Mouse (Mus musculus): ENCODE data around the gene Smad3. TPM values are rescaled to one million over a fixed set of nuclear protein-coding genes. Genes with fewer than 3 reads are reported as not detected.

The Smad3 gene
- polyA plus RNA-seq, 1 experiment from 2014 or later = 24.5 TPM

DNA sequence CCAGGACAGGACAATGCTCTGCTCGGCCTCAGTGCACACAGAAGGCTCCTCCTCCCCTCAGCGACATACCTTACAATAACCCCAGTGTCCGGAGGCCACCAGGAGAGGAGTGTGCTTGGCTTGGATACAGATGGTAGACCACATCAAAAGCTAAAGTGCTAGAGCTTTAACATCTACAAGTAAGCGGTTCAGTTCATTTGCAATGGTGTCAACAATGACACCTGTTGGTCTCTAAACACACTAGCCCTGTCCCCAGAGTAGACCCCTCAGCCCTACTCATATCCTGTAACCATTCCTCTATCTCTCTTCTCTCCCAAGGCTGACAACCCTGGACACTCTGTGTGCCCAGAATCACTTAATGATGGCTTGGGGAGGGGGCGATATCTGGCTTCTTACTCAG, 33.0 kb downstream of the Smad3 start:
- ATAC-seq (ENCODE audit: low FRiP score, low read depth) = no peak

DNA sequence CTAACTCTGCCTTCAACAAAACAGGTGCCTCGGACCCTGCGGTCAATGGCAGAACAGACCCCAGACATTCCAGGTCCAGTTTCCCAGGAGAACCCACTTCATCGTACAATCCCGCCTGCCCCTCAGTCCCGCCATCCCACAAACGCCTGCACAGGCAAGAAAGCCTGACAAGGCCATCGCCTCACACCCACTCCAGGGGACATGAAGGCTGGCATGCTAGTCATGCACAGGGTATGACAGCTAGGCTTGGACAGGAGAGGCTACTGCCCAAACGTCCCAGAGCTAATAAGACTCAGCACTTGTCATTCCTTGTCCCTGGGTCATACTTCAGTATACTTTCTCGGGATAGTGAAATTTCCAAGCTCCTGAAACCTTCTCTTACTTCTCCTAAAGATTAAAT, 34.9 kb downstream of the Smad3 start:
- H3K4me2 ChIP-seq (replicated peaks) = no peak overlapping the region
- no peaks in the 10 kb centered on the region for H3K9me3 ChIP-seq
- H3K36me3 ChIP-seq = no peaks in the 10 kb centered on the region
- ATAC-seq (ENCODE audit: low FRiP score, low read depth) = no peak
- H3K27ac ChIP-seq = no peak overlapping the region
- no peaks in the 10 kb centered on the region for H3K27me3 ChIP-seq (replicated peaks)
- 75% methylated on average over 9 of the region's 9 CpGs for WGBS
- no peak overlapping the region for H3K9ac ChIP-seq
- no peak overlapping the region for H3K4me3 ChIP-seq
- peaks cover 10% of the 10 kb centered on the region; the same call in 1 of the 2 replicates for H3K4me1 ChIP-seq

More for the DNA sequence above, 33.0 kb downstream of the Smad3 start:
- WGBS = 78% methylated on average over 5 of the region's 5 CpGs
- Histone ChIP-seq H3K4me1 (peaks cover 6% of the 10 kb centered on the region; the same call in 1 of the 2 replicates), H3K9ac (no peak overlapping the region), H3K9me3 (no peaks in the 10 kb centered on the region), H3K27me3 (replicated peaks) (no peaks in the 10 kb centered on the region), H3K27ac (no peak overlapping the region), H3K4me3 (no peak overlapping the region), H3K4me2 (replicated peaks) (no peak overlapping the region), H3K36me3 (no peaks in the 10 kb centered on the region)

DNA sequence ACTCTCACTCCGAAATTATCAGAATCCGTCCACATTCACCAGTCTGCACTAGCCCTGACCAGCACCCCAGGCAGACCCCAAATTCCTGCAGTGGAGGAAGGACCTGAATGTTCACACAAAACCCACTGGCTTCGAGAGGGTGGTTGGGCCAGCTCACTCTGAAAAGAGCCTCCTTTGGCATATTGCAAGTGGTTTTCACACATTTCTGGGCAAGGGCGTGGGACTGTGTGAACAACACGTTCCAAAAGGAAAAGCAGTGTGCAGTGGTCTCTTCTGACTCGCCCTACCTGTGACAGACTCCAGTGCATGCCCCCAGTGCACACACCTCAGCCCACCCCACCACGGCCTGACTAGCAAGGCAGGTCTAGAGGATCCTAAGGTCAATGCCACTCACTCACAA, 35.4 kb downstream of the Smad3 start:
- H3K27ac ChIP-seq = no peak overlapping the region
- H3K36me3 ChIP-seq = no peaks in the 10 kb centered on the region
- no peaks in the 10 kb centered on the region for H3K9me3 ChIP-seq
- no peak overlapping the region for H3K9ac ChIP-seq
- 93% methylated on average over 7 of the region's 7 CpGs for WGBS
- no peaks in the 10 kb centered on the region for H3K27me3 ChIP-seq (replicated peaks)
- no peak overlapping the region for H3K4me2 ChIP-seq (replicated peaks)
- no peak overlapping the region for H3K4me3 ChIP-seq
- H3K4me1 ChIP-seq = peaks cover 10% of the 10 kb centered on the region; the same call in 1 of the 2 replicates
- ATAC-seq (ENCODE audit: low FRiP score, low read depth) = no peak

- H3K27me3 ChIP-seq (replicated peaks) = no peaks in the 10 kb centered on the region
- no peak overlapping the region for H3K4me2 ChIP-seq (replicated peaks)
- WGBS = 91% methylated on average over 9 of the region's 9 CpGs
- H3K27ac ChIP-seq = no peak overlapping the region
- no peak overlapping the region for H3K4me3 ChIP-seq
- no peaks in the 10 kb centered on the region for H3K9me3 ChIP-seq
- peaks cover 16% of the 10 kb centered on the region for H3K4me1 ChIP-seq
- H3K9ac ChIP-seq = no peak overlapping the region
- no peaks in the 10 kb centered on the region for H3K36me3 ChIP-seq
- ATAC-seq (ENCODE audit: low FRiP score, low read depth) = no peak
Measured at GRCm38 (mm10) chr9:63721573-63722275, 36.1 kb downstream of the Smad3 start.

DNA sequence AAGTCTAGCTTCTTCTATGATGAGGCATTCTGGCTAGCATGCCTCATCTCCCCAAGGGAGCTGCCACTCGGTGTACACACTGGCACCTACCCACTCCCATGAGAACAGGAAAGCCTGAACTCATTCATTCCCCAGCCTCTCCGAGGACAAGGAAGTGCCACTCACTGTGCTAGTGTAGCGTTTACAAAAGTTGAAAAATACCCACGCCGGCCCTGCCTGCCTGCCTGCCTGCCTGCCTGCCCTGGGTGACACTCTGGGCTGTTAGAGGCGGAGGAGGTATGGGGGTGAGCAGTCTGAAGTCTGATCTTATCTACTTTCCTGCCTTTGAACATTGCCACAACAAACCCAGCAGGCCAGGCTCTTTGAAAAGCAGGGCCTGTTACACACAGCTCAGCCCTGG, 37.1 kb downstream of the Smad3 start:
- Histone ChIP-seq H3K9ac (no peak overlapping the region), H3K27me3 (replicated peaks) (no peaks in the 10 kb centered on the region), H3K4me1 (peaks cover 21% of the 10 kb centered on the region), H3K4me3 (no peak overlapping the region), H3K36me3 (no peaks in the 10 kb centered on the region), H3K27ac (no peak overlapping the region), H3K4me2 (replicated peaks) (no peak overlapping the region), H3K9me3 (no peaks in the 10 kb centered on the region)
- no peak for ATAC-seq (ENCODE audit: low FRiP score, low read depth)
- 84% methylated on average over 6 of the region's 6 CpGs for WGBS

DNA sequence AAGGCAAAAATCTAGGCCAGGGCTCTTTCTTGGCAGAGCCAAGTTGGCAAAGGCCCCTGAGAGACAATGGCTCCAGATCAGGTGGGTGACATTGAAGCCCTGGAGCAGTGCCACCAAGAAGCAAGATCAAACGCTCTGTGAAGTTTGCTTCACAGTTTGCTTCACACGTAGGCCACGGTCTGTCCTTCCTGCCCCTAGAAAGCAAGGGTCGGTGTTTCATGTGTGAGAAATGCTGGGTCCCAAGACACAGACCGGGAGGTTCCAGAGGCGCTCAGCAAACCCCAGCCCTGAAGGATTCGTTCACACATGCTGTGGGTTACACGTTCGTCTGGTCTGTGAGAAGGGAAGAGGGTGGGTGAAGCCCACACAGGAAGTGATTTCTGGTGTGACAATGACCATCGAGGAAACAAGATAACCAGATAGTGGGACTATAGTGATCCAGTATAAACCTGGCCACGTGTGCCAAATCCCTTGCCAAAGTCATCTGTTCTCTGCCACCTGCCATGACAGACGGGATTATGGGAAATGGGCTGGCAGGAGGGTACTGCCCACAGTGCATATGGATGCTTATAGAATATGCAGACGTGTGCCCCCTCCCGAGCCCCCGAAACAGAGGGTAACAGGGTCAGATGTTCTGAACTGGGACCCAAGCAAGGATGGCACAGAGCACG, 37.9 kb downstream of the Smad3 start:
- ATAC-seq (ENCODE audit: low FRiP score, low read depth) = no peak
- peaks cover 25% of the 10 kb centered on the region for H3K4me1 ChIP-seq

GRCm38 (mm10) chr9:63718735-63719358, 38.9 kb downstream of the Smad3 start:
- 57% methylated on average over 9 of the region's 9 CpGs for WGBS
- H3K27me3 ChIP-seq (replicated peaks) = no peaks in the 10 kb centered on the region

More for the DNA sequence above, 37.9 kb downstream of the Smad3 start:
- Histone ChIP-seq H3K4me3 (no peak overlapping the region), H3K36me3 (no peaks in the 10 kb centered on the region), H3K27me3 (replicated peaks) (no peaks in the 10 kb centered on the region), H3K9ac (no peak overlapping the region), H3K9me3 (no peaks in the 10 kb centered on the region), H3K4me2 (replicated peaks) (no peak overlapping the region), H3K27ac (no peak overlapping the region)
- 82% methylated on average over 16 of the region's 16 CpGs for WGBS

GRCm38 (mm10) chr9:63718170-63718569, 39.6 kb downstream of the Smad3 start:
- Histone ChIP-seq H3K4me1 (peaks cover 29% of the 10 kb centered on the region), H3K4me2 (replicated peaks) (no peak overlapping the region), H3K4me3 (no peak overlapping the region), H3K36me3 (no peaks in the 10 kb centered on the region), H3K9ac (no peak overlapping the region), H3K9me3 (no peaks in the 10 kb centered on the region), H3K27me3 (replicated peaks) (no peaks in the 10 kb centered on the region), H3K27ac (no peak overlapping the region)
- ATAC-seq (ENCODE audit: low FRiP score, low read depth) = no peak
- WGBS = 87% methylated on average over 4 of the region's 4 CpGs

More at GRCm38 (mm10) chr9:63718735-63719358, 38.9 kb downstream of the Smad3 start:
- Histone ChIP-seq H3K9ac (no peak overlapping the region), H3K4me3 (no peak overlapping the region), H3K4me2 (replicated peaks) (no peak overlapping the region), H3K27ac (no peak overlapping the region), H3K9me3 (no peaks in the 10 kb centered on the region), H3K36me3 (no peaks in the 10 kb centered on the region), H3K4me1 (peaks cover 25% of the 10 kb centered on the region)
- no peak for ATAC-seq (ENCODE audit: low FRiP score, low read depth)

DNA sequence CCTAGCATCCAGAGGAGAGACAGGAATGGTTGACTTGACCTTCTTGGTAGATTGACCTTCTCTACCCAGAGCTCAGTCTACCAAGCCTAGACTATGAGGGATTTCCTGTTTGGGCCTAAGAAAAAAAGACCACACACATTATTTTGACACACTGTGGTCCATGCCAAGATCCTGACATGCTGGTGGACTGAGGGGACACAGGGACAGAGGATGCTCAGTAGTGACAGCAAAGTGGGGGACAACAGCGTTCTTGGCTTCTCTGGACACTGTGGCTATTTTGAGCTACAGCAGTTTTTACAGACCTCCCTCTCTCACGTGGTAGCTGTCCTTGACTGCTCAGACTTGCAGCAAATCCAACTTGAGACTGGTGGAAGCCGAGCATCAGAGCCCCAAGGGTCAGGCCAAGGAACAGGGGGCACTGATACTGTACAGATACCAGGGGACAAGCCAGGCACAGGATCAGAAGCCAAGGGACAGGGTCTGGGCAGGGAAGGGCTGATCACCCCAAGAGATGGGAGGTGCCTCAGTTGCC, 40.3 kb downstream of the Smad3 start:
- Histone ChIP-seq H3K27ac (no peak overlapping the region), H3K4me1 (peaks cover 35% of the 10 kb centered on the region), H3K9ac (no peak overlapping the region), H3K36me3 (no peaks in the 10 kb centered on the region), H3K4me3 (no peak overlapping the region), H3K27me3 (replicated peaks) (no peaks in the 10 kb centered on the region), H3K4me2 (replicated peaks) (no peak overlapping the region), H3K9me3 (no peaks in the 10 kb centered on the region)
- WGBS = 88% methylated on average over 3 of the region's 3 CpGs
- ATAC-seq (ENCODE audit: low FRiP score, low read depth) = no peak

DNA sequence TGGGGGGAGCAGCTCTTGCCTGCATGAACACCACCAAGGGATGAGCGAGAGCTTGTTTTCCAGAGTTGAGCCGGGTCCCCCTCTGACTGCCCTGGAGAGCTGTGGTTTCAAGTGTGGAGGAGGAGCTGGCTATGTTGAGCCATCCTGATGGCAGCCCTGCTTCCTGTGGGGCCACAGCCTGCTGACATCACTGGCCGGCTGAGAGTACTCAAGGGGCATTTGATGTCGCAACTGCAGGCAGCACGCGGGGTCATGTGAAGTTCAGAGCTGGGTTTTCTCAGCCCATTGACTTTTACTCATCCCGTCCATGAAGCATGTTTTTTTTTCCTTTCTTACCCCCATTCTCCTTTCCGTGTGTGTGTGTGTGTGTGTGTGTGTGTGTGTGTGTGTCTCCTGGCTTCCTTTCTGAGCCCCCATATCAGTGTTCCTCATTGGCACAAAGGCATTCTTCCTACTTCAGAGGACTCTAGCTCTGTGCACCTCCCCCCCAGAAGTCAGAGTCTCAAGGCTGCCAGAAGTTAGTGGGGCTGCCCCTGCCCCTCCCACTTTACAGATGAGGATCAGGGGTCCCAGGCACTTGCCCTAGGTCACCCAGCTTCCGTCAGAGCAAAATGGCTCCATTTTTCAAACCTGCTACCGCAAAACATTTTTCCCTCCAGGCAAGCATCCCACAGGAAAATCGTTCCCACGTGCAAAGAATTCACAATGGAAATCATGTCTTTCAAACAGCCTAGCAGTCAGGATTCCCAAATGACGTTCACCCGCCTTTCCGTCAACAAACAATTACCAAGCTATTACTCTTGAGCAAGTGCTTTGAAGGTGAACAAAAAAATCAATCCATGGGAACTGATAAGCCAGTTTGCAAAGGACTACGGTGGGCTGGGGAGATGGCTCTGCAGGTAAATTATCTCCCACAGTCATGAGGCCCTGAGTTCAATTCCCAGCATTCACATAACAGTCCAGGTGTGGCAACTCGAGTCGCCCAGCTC, 41.4 kb downstream of the Smad3 start:
- WGBS = 13% methylated on average over 18 of the region's 18 CpGs
- no peak overlapping the region; the same call in 1 of the 2 replicates for H3K9ac ChIP-seq
- H3K4me2 ChIP-seq (replicated peaks) = peak overlapping the region; percentile 36
- H3K4me1 ChIP-seq = peaks cover 35% of the 10 kb centered on the region
- no peak overlapping the region for H3K4me3 ChIP-seq
- H3K27me3 ChIP-seq (replicated peaks) = no peaks in the 10 kb centered on the region
- 0 out of 2 replicates have a peak overlapping the region, but pooled peaks have one; percentile 4 for H3K27ac ChIP-seq
- no peaks in the 10 kb centered on the region for H3K36me3 ChIP-seq
- no peak for ATAC-seq (ENCODE audit: low FRiP score, low read depth)
- no peaks in the 10 kb centered on the region for H3K9me3 ChIP-seq

GRCm38 (mm10) chr9:63714572-63714971, 43.2 kb downstream of the Smad3 start:
- Histone ChIP-seq H3K4me1 (peaks cover 35% of the 10 kb centered on the region), H3K36me3 (peaks cover 8% of the 10 kb centered on the region; the same call in 1 of the 2 replicates), H3K27ac (no peak overlapping the region), H3K9me3 (no peaks in the 10 kb centered on the region), H3K4me3 (no peak overlapping the region), H3K9ac (no peak overlapping the region), H3K4me2 (replicated peaks) (no peak overlapping the region), H3K27me3 (replicated peaks) (no peaks in the 10 kb centered on the region)
- WGBS = 81% methylated on average over 6 of the region's 6 CpGs
- no peak for ATAC-seq (ENCODE audit: low FRiP score, low read depth)
